Mouse (Mus musculus): ENCODE results near the gene Hspb1. TPM values are rescaled to one million over a fixed set of nuclear protein-coding genes. Genes with fewer than 3 reads are reported as not detected.

Gene Hspb1
- polyA plus RNA-seq (2015; fragmentation: Nextera tagmentation; extraction: Ambion mirVana) = 6.2 and 6.5 TPM in 2 replicates

DNA sequence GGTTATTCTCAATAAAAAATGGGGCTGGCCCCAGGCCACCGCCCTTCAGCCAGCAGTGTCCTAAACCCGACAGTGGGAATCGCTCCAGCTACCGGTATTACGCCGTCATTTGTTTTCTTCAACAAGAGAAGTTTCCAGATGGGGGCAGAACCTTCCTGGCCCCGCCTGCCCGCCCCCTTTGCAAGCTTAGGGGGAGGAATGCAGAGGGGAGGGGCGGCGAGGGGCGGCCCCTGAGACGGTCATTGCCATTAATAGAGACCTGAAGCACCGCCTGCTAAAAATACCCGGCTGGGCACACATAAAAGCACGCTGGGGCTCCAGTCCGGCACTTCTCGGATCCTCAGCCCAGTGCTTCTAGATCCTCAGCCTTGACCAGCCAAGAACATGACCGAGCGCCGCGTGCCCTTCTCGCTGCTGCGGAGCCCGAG, at the start of gene Hspb1:
Gene Hspb1, plus strand, starts transcription at position 245 of the 428 bp plus-strand sequence.
- WGBS = 2% methylated on average over 24 of the region's 24 CpGs
- no peaks in the 10 kb centered on the region for H3K36me3 ChIP-seq
- ATAC-seq (replicated peaks) = no peak
- H3K4me2 ChIP-seq (replicated peaks) = peak within 1 kb of the TSS; percentile 36
- H3K27me3 ChIP-seq = peaks cover 22% of the 10 kb centered on the region
- H3K4me1 ChIP-seq = peaks cover 10% of the 10 kb centered on the region
- H3K4me3 ChIP-seq = peak within 1 kb of the TSS; percentile 17
- no peaks in the 10 kb centered on the region for H3K9me3 ChIP-seq
- no peak within 1 kb of the TSS for H3K27ac ChIP-seq (replicated peaks)
- H3K9ac ChIP-seq (replicated peaks) = no peak within 1 kb of the TSS

DNA sequence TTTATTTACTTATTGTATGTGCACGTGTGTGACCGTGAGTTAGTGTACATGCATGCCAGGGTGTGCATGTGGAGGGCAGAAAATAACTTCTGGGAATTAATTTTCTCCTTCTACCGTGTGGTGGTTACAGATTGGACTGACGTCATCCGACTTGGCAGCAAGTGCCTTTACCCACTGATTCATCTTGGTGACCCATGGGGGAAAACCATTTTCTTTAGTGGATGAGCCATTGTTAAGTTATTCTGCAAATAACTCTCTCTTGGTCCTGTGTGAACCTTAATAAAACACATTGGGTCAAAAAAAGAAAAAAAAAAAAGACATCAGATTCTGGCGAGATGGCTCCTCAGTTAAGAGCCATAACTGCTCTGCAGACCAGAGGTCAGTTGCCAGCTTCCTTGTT, 46.1 kb upstream of the Hspb1 start:
- Histone ChIP-seq H3K4me2 (replicated peaks) (no peak overlapping the region), H3K27ac (replicated peaks) (no peak overlapping the region), H3K4me3 (no peak overlapping the region), H3K4me1 (no peaks in the 10 kb centered on the region), H3K9ac (replicated peaks) (no peak overlapping the region), H3K9me3 (no peaks in the 10 kb centered on the region), H3K36me3 (0 out of 2 replicates have a peak, but pooled peaks cover 9% of the 10 kb centered on the region), H3K27me3 (no peaks in the 10 kb centered on the region)
- no peak for ATAC-seq (replicated peaks)
- 77% methylated on average over 6 of the region's 6 CpGs for WGBS

DNA sequence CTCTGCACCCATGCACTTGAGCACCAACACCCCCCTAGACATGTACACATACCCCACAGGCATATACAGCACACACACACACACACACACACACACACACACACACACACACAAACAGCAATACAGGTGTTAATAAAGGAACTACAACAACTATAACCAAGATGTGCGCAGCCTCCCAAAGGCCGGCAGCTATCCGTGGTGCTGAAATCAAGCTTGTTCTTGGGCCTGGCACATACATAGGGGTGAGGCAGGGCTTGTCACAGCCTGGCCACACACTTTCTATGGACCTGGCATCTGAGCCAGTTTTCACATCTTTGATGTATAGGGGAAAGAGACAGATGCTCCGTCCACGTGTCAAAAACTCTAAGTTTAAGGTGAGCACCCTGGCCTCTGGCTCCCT, 44.3 kb upstream of the Hspb1 start:
- Histone ChIP-seq H3K27me3 (no peaks in the 10 kb centered on the region), H3K4me2 (replicated peaks) (no peak overlapping the region), H3K4me1 (no peaks in the 10 kb centered on the region), H3K9ac (replicated peaks) (no peak overlapping the region), H3K9me3 (no peaks in the 10 kb centered on the region), H3K4me3 (no peak overlapping the region), H3K36me3 (0 out of 2 replicates have a peak, but pooled peaks cover 9% of the 10 kb centered on the region), H3K27ac (replicated peaks) (no peak overlapping the region)
- no peak for ATAC-seq (replicated peaks)
- WGBS = 24% methylated on average over 5 of the region's 5 CpGs

DNA sequence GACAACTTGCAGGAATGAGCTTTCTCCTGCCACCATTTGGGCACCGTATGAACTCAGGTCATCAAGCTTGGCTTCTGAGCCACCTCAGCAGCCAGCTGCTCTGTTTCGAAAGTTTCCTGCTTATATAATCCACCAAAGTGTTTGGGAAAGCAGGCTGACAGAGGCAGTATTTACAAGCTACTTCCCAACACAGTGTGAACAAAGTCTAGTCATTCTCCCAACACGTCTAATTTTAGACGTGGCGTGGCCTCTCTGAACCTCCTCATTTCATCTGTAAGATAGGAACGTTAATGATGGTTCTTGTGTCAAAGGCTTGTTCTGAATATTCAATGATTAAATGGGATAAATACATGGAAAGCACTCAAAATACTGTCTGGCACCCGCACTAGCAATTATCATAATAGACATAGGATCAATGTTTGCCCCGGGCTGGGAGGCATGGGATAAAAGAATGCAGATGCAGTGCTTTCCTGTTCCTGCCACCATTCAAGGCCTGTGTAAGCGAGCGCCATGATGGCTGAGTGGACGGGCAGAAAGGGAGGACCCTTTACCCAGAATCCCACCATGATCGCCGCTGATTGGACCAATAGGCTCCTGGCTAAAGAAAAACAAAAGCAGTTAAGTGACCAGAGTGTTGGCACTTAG, 41.9 kb upstream of the Hspb1 start:
- H3K4me2 ChIP-seq (replicated peaks) = no peak overlapping the region
- no peak overlapping the region for H3K4me3 ChIP-seq
- H3K27me3 ChIP-seq = peaks cover 4% of the 10 kb centered on the region; the same call in 1 of the 2 replicates
- H3K9me3 ChIP-seq = no peaks in the 10 kb centered on the region
- H3K27ac ChIP-seq (replicated peaks) = no peak overlapping the region
- no peak overlapping the region for H3K9ac ChIP-seq (replicated peaks)
- WGBS = 62% methylated on average over 13 of the region's 13 CpGs
- ATAC-seq (replicated peaks) = no peak
- peaks cover 1% of the 10 kb centered on the region for H3K4me1 ChIP-seq
- 0 out of 2 replicates have a peak, but pooled peaks cover 9% of the 10 kb centered on the region for H3K36me3 ChIP-seq

DNA sequence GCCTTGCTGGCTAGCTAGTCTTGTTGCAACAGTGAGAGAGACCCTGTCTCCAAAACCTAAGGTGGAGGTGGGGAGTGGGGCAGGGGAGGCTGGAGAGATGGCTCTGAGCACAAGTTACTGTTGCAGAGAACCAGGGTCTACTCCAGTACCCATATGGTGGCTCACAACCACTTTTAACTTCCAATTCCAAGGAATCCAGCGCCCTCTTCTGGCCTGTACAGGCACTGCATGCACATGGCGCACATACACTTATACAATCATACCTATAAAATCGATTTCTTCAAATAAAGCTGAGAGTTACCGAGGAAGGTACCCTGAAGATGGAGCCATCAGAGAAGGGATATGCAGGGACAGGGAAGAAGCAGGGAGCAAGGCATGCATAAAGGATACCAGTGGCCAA, 40.3 kb upstream of the Hspb1 start:
- H3K4me1 ChIP-seq = peaks cover 17% of the 10 kb centered on the region
- H3K36me3 ChIP-seq = 0 out of 2 replicates have a peak, but pooled peaks cover 5% of the 10 kb centered on the region
- H3K27ac ChIP-seq (replicated peaks) = no peak overlapping the region
- peaks cover 11% of the 10 kb centered on the region for H3K27me3 ChIP-seq
- H3K9ac ChIP-seq (replicated peaks) = no peak overlapping the region
- H3K9me3 ChIP-seq = no peaks in the 10 kb centered on the region
- no peak overlapping the region for H3K4me3 ChIP-seq
- WGBS = 72% methylated on average over 4 of the region's 4 CpGs
- H3K4me2 ChIP-seq (replicated peaks) = no peak overlapping the region
- ATAC-seq (replicated peaks) = no peak

DNA sequence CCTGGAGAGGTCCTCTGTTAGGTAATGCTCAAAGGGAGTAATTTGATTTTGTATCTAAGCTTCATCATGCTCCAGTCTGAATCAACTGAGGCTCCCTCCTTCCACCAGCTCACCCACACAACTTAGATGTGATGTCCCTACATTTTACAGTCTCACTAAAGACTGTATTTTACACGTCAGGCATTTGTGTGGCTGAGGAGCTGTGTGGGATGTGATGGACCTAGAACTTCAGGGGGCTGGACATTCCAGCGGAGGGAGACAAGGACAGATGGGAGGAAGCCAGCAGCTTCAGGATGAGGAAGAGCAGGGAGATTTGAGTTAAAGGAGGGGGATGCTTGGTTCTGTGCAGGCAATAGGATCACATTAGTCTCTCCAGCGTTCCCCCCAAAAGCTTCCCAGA, 39.8 kb upstream of the Hspb1 start:
- no peak for ATAC-seq (replicated peaks)
- H3K27ac ChIP-seq (replicated peaks) = no peak overlapping the region

DNA sequence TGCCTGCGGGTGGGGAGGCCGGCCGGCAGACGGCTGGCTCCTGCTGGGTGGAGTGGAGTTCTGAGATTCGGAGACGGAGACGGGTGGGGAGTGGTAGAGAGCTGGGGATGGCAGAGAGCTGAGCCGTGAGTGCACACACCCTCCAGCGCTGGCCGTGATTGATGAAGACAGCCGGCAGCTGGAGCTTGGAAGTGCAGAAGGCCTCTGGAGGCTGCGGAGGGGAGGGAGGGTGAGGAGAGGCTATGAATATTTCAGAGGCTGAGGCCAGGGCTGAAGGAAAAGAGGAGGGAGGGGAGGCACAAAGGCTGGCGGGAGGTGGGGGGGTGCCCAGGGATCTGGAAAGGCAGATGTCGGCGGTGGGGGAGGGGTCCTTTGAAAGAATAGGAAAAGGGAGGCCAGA, 36.7 kb upstream of the Hspb1 start:
- Histone ChIP-seq H3K4me2 (replicated peaks) (peak overlapping the region; percentile 12), H3K27ac (replicated peaks) (peak overlapping the region; percentile 56), H3K4me1 (peaks cover 17% of the 10 kb centered on the region), H3K4me3 (no peak overlapping the region), H3K36me3 (no peaks in the 10 kb centered on the region), H3K9me3 (no peaks in the 10 kb centered on the region), H3K9ac (replicated peaks) (no peak overlapping the region), H3K27me3 (peaks cover 38% of the 10 kb centered on the region)
- peak; percentile 84 for ATAC-seq (replicated peaks)
- 0% methylated on average over 15 of the region's 15 CpGs for WGBS

More for the DNA sequence above, 39.8 kb upstream of the Hspb1 start:
- H3K36me3 ChIP-seq = 0 out of 2 replicates have a peak, but pooled peaks cover 5% of the 10 kb centered on the region
- 91% methylated on average over 3 of the region's 3 CpGs for WGBS
- H3K9ac ChIP-seq (replicated peaks) = no peak overlapping the region
- H3K4me2 ChIP-seq (replicated peaks) = no peak overlapping the region
- no peak overlapping the region for H3K4me3 ChIP-seq
- no peaks in the 10 kb centered on the region for H3K9me3 ChIP-seq
- H3K4me1 ChIP-seq = peaks cover 17% of the 10 kb centered on the region
- peaks cover 15% of the 10 kb centered on the region for H3K27me3 ChIP-seq

DNA sequence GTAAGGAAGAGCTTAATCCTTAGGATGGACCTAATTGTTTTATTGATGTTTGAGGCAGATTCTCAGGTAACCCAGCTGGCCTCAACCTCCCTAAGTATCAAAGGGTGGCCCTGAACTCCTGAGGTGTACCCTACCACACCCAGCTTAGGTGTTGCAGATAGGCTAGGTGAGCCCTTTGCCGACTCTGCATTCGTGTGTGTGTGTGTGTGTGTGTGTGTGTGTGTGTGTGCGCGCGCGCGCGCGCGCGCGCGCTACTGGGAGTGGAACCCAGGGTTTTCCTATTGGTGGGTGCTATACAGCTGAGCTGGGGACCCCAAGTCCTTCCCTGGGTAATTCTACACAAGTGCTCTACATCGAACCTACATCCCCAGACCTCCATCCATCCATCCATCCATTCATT, 36.2 kb upstream of the Hspb1 start:
- ATAC-seq (replicated peaks) = no peak
- H3K27me3 ChIP-seq = peaks cover 42% of the 10 kb centered on the region
- no peak overlapping the region for H3K4me3 ChIP-seq
- H3K4me1 ChIP-seq = peaks cover 17% of the 10 kb centered on the region
- no peak overlapping the region for H3K9ac ChIP-seq (replicated peaks)
- H3K27ac ChIP-seq (replicated peaks) = peak overlapping the region; percentile 56
- no peaks in the 10 kb centered on the region for H3K36me3 ChIP-seq
- H3K9me3 ChIP-seq = no peaks in the 10 kb centered on the region
- whole genome bisulfite sequencing = 4% methylated on average over 14 of the region's 14 CpGs
- peak overlapping the region; percentile 12 for H3K4me2 ChIP-seq (replicated peaks)

DNA sequence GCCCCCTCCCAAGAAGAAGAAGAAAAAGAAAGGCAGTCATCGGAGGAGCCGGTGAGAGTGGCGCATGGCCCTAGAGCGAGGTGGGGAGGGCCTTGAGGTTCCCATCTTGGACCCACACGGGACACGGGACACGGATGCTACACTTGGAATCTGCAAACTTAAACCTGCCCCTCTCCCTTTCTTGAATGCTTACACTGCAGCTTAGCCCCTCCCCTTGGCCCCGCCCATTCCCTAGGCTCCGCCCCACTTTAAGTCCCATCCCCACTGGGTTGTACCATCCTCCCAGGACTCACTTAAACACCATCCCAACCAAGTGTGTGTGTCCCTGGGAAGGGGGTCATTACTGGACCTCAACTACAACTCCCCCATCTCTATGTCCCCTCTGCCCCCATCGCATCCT, 35.3 kb upstream of the Hspb1 start:
- WGBS = 2% methylated on average over 10 of the region's 10 CpGs
- Histone ChIP-seq H3K36me3 (no peaks in the 10 kb centered on the region), H3K4me2 (replicated peaks) (no peak overlapping the region), H3K4me1 (peaks cover 19% of the 10 kb centered on the region), H3K27ac (replicated peaks) (no peak overlapping the region), H3K9me3 (no peaks in the 10 kb centered on the region), H3K9ac (replicated peaks) (no peak overlapping the region), H3K27me3 (peaks cover 52% of the 10 kb centered on the region), H3K4me3 (no peak overlapping the region)
- no peak for ATAC-seq (replicated peaks)

DNA sequence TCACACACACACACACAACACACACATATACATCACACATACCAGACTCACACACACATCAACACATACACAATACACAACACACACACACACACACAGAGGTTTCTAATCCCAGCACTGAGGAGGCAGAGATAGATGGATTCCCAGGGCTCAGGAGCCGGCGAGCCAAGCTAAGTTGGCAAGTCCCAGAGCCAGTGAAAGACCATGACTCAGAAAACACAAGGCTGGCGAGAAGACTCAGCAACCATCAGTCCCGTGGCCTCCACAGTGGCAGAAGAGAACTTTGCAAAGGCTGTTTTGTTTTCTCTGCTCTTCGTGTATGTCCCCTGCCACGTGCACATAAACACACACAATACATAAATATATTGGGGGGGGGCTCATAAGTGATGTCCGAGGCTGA, 34.0 kb upstream of the Hspb1 start:
- Histone ChIP-seq H3K27ac (replicated peaks) (no peak overlapping the region), H3K9ac (replicated peaks) (no peak overlapping the region), H3K4me1 (peaks cover 19% of the 10 kb centered on the region), H3K36me3 (0 out of 2 replicates have a peak, but pooled peaks cover 4% of the 10 kb centered on the region), H3K27me3 (peaks cover 65% of the 10 kb centered on the region), H3K4me2 (replicated peaks) (no peak overlapping the region), H3K4me3 (no peak overlapping the region), H3K9me3 (no peaks in the 10 kb centered on the region)
- WGBS = 55% methylated on average over 7 of the region's 7 CpGs
- no peak for ATAC-seq (replicated peaks)

DNA sequence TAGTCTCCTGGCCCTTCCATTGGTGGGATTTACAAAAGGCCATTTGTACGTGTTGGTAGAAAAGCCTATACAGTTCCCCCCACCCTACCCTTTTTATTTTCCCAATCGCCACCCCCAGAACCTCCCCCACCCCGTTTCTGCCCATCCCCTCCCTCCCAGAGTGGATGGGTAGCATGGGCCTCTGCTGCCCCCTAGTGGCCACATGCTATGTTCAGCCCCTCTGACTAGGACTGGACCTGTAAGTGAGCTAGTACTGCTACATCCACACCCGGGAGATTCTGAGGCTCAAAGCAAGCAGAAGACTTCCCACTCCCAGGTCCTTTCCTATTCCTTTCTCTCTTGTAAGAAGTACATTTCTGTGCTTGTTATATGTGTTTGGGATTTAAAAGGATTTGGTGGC, 32.6 kb upstream of the Hspb1 start:
- Histone ChIP-seq H3K4me2 (replicated peaks) (no peak overlapping the region), H3K36me3 (0 out of 2 replicates have a peak, but pooled peaks cover 4% of the 10 kb centered on the region), H3K27me3 (peaks cover 64% of the 10 kb centered on the region), H3K4me1 (peaks cover 19% of the 10 kb centered on the region), H3K4me3 (no peak overlapping the region), H3K9me3 (no peaks in the 10 kb centered on the region), H3K9ac (replicated peaks) (no peak overlapping the region), H3K27ac (replicated peaks) (no peak overlapping the region)
- ATAC-seq (replicated peaks) = peak; percentile 57; the same call in 1 of the 2 replicates
- WGBS = 0% methylated on average over 4 of the region's 4 CpGs

DNA sequence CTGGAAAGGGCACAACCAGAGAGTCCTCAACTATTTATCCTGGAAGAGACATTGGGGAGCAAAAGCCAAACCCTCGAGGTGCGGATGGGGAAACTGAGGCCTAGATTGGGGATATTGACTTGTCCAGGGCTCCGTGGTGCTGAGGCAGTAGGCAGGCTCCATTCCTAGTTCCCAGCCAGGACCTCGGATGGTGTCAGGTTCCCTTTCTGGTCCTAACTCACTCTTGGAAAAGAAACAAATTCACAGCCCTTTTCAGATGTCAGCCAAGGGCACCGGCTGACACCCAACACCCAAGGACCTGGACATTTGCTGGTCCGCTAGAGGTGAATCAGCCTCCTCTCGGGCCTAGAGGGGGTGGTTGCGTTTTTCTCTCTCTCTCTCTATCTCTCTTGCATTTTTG, 21.1 kb upstream of the Hspb1 start:
- Histone ChIP-seq H3K27me3 (peaks cover 46% of the 10 kb centered on the region), H3K4me2 (replicated peaks) (no peak overlapping the region), H3K36me3 (no peaks in the 10 kb centered on the region), H3K9ac (replicated peaks) (no peak overlapping the region), H3K4me3 (no peak overlapping the region), H3K4me1 (peaks cover 17% of the 10 kb centered on the region), H3K9me3 (no peaks in the 10 kb centered on the region), H3K27ac (replicated peaks) (no peak overlapping the region)
- 53% methylated on average over 8 of the region's 8 CpGs for WGBS
- ATAC-seq (replicated peaks) = no peak

Measured in forebrain, embryonic 15.5 days (tissue).